Mouse (Mus musculus): ENCODE results near the gene Rims4. TPM values are rescaled to one million over a fixed set of nuclear protein-coding genes. Genes with fewer than 3 reads are reported as not detected.

Gene Rims4
- total RNA-seq, 2 experiments from 2014 or later = 0.10 to 0.15 TPM

DNA sequence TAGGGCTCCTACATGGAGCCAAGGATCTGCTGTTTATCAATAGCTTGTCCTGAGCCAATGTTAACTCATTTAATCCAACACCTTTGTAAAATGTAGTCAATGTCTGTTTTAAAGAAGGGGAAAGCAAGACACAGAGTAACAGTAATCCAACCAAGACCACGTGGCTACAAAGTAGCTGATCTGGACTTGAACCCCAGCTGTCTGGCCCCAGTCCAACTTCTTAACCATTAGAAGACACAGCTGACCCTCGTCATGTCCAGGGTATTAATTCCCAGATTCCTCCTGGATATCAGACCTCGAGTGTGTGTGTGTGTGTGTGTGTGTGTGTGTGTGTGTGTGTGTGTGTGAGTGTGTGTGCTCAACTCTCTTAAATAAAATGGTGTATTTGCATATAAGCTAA is 46.6 kb downstream of the Rims4 start:
- intact Hi-C loops (cut with DNase I) = no loop called here
- DNase-seq = no peak

DNA sequence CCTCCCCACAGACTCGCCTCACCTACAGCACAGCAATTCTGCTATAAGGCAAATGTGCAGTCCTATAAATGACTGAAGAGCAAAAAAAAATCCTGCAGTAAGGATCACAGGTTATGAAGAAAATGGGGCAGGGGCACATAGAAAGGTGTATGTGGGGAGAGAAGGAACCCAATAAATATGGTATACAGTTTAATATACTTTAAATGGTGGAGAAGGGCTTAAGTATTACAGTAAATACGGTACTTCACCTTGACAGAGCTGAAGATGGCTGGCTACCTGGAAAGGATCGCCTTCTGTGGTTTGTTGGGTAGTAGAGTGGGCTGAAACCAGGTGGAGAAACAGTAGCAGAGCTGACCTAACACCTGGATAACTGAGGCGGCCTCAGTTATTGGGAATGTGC is 47.2 kb downstream of the Rims4 start:
- no peak for DNase-seq
- intact Hi-C loops (cut with DNase I) = no loop called here

DNA sequence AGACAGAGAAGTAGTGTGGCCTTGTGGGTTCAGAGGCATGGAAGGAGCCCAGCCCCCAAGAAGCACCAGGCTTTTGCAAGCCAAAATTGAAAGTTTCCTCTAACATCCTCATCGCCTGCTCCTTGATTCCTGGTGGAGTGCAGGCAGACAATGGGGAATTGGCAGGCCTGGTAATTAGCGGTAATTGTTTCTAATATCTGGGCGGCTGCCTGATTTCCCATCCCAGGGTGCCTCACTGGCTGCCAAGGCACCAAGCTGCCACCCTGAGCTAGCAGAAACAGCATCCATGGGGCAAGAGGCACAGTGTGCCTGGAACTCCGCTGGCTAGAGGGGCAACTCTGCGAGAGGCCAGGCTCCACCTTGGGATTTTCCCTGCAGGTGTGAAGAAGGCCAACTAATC is 48.7 kb downstream of the Rims4 start:
- intact Hi-C loops (cut with DNase I) = no loop called here

DNA sequence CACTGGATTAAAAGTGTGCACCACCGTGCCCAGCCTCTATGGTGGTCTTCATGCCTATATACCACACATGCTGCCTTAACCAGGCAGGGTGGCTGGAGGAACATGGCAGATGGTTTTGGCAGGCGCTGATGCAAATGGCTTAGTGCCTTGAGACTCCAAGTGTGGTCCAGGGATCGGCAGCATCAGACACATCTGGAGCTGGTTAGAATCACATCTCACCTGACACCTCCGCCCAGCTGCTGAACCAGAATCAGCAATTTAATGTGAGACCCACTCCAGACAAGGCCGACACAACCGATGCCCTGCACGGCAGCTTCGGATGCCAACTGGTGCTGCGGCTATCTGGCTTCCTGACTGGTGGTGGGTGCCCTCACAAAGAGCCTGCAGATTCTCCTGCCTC is 52.4 kb downstream of the Rims4 start:
- intact Hi-C loops (cut with DNase I) = no loop called here
- no peak for DNase-seq

More for the DNA sequence above, 48.7 kb downstream of the Rims4 start:
- no peak for DNase-seq

DNA sequence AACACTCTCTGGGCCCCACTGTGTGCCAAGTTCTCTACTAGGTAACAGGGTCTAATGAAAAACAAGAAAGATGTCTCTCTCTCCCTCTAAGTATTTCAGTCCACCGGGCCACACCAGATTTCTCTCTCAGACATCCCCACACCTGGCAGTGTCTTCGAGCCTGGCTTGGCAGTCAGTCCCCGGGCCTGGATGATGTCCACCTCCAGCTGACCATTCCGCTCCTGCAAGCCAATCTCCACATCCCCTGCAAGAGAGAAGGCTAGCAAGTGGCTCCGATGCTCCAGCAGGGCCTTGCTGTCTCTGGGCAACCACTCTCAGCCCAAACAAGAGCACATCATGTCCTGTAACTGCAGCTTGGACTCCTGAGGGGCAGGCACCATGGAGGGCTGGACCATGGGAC is 53.2 kb downstream of the Rims4 start:
- DNase-seq = no peak
- intact Hi-C loops (cut with DNase I) = no loop called here

DNA sequence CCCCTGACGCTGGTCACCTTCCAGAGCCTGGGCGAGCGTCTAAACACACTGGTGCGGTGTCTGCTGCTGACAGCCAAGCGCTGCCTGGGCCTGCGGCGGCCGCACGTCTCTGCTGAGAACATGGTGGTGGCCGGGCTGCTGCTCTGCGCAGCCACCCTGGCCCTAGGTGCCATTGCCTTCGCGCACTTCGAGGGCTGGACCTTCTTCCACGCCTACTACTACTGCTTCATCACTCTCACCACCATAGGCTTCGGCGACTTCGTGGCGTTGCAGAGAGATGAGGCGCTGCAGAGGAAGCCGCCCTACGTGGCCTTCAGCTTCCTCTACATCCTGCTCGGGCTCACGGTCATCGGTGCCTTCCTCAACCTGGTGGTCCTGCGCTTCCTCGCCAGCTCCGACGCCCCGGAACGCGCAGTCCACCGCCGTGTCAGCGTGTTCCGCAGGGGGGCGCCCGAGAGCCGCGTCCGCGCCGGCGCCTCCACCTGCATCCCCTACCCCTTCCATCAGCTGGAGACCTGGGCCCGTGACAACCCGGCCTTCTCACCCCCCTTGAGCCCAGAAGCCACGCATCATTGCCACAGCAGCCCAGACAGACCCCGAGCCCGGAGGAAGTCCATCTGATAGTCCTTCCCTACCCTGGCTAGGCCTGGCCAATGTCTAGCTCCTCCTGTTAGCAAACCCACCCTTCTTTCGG is 60.1 kb downstream of the Rims4 start:
- intact Hi-C loops (cut with DNase I) = loop anchor here (1.0 to 5.0 kb wide), 2 partner anchors 94 to 109 kb away; no protein-coding TSS in a partner anchor
- peak; percentile 39 to 65 for DNase-seq

DNA sequence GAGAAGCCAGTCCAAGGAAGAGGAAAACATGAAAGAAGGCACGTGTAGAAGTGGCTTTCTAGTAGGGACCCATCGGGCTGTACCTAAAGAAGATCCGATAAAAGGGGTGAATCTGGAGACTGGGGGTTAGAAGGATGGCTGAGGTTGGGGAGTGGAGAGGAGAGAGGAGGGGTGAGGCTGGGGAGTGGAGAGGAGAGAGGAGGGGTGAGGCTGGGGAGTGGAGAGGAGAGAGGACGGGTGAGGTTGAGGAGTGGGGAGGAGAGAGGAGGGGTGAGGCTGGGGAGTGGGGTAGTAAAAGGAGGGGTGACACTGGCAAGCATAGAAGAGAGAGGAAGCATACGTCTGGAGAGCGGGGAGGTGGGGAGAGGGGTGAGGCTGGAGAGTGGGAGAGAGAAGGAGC is 61.2 kb downstream of the Rims4 start:
- no peak for DNase-seq
- intact Hi-C loops (cut with DNase I) = loop anchor here (5.0 kb wide), 1 partner anchor 110 kb away; no protein-coding TSS in a partner anchor

DNA sequence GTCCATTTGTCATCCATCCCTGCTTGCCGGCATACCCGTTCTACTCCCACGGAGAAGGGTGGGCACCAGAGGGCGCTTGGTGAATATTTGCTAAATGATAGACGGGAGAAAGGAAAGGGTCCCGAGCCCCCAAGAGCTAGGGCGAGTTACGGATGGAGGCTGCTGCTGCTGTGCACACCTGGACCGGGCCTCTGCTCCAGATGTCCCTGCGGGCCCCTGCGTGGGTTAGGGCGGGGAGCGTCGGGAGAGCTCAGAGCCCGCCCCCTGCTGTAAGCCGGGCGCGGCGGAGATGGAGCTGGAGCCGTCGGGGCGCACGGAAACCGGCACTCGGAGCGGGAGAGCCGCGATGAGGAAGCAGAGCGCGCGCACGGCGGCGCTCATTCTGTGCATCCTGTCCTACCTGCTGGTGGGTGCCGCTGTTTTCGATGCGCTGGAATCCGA is 65.0 kb downstream of the Rims4 start, which contains the start of gene Kcnk15:
Kcnk15 (plus strand) TSS at position 191 of the 441 bp plus-strand sequence.
- intact Hi-C loops (cut with DNase I) = no loop called here

DNA sequence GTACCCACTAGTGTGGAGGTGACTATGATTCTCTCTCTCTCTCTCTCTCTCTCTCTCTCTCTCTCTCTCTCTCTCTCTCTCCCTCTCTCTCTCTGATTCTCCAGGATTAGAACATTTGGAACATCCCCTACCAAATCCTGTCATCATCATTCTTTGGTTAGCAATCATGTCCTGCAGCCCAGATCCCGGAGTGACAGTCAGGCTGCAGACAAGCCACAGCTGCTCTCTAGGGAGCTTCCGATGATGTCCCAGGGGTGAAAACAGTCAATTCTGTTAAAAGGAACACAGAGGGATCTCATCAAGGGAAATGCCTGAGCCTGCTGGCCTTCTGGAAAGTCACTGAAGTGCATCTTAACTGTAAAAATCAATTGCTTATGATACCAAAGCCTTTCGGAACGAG is 76.4 kb downstream of the Rims4 start:
- DNase-seq = no peak
- intact Hi-C loops (cut with DNase I) = no loop called here

More for the DNA sequence above, 65.0 kb downstream of the Rims4 start, which contains the start of gene Kcnk15:
- no peak for DNase-seq

DNA sequence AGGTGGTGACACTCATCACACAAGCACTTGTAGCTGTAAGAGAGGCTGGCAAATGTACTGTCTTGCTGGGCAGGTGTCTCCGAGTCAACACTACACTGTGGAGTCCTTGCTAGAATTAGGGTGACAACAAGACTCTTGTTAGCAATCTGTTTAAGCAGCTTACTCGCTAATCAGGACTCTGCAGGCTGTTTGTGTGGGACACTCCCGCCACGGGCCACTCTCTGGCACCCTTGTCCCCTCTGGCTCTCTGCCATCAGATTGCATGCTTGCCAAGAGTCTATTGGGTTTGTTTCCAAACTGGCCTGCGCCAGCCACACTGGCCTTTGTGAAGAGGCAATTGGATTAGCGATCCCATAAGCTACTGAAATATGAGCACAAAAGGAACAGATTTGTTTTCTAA is 79.0 kb downstream of the Rims4 start:
- peak; percentile 70 to 82 for DNase-seq
- intact Hi-C loops (cut with DNase I) = loop anchor here (10.0 kb wide), 1 partner anchor 55 kb away; no protein-coding TSS in a partner anchor

DNA sequence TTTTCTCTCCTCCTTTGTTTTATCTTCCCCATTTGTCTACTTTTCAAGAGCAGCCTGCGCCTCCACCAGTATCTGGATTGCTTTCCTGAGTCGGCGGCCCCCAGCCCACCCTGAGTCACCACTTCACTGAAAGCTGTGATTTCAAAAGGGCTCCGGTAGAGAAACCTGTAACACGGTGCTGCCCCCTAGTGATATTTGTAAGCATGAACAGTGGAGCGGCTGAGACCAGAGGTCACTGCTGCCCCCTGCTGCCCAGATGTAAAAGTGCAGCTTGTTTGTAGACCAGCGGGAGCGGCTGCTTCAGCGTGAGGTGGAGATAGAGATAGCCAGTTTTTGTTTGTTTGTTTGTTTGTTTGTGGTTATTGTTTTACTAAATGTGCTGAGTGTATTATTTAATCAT is 80.4 kb downstream of the Rims4 start:
- intact Hi-C loops (cut with DNase I) = loop anchor here (10.0 kb wide), 1 partner anchor 53 kb away; no protein-coding TSS in a partner anchor

DNA sequence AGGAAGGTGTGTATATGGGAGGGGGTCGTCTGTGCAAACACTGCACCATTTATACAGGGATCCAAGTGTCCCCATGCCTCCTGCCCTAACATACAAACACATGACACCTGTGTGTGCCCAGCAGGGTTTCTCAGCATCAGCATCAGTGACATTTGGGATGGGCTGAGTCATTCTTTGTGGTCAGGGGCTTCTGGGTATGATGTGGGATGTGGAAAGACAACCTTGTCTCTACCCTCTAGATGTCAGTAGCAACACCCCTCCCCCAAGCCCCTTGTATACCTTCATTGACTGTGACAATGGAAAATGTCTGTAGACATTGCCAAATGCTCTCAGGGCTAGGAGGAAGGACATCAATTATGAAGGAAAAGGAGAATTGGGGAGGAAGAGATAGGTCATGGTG is 87.3 kb downstream of the Rims4 start:
- no peak for DNase-seq
- intact Hi-C loops (cut with DNase I) = loop anchor here (10.0 kb wide), 1 partner anchor 46 kb away; no protein-coding TSS in a partner anchor

More for the DNA sequence above, 80.4 kb downstream of the Rims4 start:
- DNase-seq = peak; percentile 76 to 89

DNA sequence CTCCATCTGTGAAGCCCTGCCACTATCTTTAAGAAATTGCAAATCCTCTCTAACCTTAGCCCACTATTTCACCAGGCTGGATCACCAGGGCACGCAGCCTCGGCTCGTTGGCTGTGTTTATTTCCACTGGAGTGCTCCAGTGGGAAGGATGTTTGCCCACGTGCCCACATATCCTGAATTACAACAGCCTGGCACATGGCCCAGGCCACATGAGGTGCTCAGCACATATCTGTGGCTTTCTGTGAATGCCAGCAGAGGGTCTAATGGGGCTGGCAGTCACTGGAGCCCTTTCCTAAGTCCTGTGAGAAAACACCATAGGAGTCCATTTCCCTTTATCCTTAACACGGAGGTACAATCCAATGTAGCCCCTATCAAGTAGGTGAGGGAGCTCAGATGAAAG is 92.0 kb downstream of the Rims4 start:
- intact Hi-C loops (cut with DNase I) = loop anchor here (10.0 kb wide), 1 partner anchor 292 kb away; no protein-coding TSS in a partner anchor
- DNase-seq = no peak

DNA sequence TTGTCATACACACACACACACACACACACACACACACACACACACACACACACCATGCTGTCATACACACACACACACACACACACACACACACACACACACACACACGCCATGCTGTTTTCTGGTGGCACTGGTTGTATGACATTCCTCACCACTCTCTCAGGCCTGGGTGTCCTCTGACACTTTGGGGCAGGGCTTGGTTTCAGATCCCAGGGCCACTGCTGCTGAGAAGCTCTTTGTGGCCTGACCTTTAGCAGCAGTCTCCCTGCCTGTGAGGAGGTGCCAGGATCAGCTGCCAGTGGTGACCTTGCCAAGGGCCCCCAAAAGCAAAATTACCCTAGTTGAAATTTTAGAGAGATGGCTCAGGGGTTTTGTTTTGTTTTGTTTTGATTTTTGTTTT is 92.6 kb downstream of the Rims4 start:
- DNase-seq = no peak
- intact Hi-C loops (cut with DNase I) = loop anchor here (10.0 kb wide), 1 partner anchor 291 kb away; no protein-coding TSS in a partner anchor

DNA sequence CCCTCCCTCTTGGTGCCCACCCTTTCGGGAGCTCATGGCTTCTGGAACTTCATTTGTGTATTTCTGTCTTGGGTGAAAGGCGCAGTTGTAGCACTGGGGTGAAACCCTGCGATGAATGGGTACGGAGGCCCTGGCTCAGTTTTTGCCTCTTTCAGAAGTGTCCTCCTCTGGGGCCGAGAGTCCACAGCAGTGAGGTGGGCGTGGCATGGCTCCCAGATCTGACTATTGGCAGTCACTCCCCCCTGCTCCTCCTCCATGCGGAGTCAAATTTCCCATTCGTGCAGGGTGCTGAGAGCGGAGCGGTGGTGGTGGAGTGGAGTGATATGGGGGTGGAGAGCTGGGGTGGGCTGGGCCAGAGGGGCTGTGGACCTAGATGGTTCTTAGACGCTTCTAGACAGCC is 94.7 kb downstream of the Rims4 start:
- DNase-seq = peak in 1 of 2 experiments; percentile 32
- intact Hi-C loops (cut with DNase I) = loop anchor here (5.0 to 10.0 kb wide), 3 partner anchors 91 to 289 kb away; partner anchors contain the start of gene Ttpal

DNA sequence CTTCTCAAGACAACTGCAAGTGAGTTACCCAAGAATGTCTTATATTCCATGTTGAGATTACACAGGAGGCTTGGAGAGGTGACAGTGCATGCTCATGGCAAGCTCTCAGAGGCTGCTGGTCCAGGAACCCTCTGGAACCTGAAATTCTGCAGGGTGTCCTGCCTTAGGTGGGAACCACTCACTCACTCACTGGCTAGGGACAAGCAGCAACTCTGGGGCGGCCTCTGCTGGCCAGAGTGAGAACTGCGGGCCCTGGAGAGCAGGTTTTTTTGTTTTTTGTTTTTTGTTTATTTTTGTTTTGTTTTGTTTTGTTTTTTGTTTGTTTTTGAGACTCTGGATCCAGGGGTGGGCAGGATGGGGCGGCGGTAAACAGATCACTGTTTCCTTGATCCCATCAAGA is 95.2 kb downstream of the Rims4 start:
- intact Hi-C loops (cut with DNase I) = loop anchor here (5.0 to 10.0 kb wide), 3 partner anchors 91 to 288 kb away; partner anchors contain the start of gene Ttpal
- peak; percentile 62 to 76 for DNase-seq

DNA sequence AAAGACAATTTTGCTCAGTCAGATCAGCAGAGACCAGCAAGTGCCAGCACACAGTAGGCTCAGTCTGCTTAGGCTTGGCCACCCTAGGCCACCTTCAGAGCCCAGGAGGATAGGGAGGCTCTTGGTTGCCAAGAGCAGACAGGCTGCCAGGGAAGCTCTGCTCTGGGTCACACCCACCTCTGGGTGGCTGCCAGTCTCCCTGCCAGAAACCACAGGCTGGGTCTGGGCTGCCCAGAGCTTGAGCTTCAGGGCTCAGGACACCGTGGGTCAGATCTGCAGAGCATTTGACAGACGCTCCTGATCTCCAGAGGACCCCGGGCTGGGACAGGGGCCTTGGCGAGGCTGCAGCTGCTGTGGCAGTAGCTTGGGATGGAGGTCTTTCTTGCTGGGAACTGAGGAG is 97.9 kb downstream of the Rims4 start, which contains the start of gene Ccn5:
Ccn5 (plus strand) TSS at position 255 of the 400 bp plus-strand sequence.
- peak; percentile 83 to 89 for DNase-seq
- intact Hi-C loops (cut with DNase I) = loop anchor here (5.0 to 10.0 kb wide), 3 partner anchors 88 to 286 kb away; partner anchors contain the start of gene Ttpal

DNA sequence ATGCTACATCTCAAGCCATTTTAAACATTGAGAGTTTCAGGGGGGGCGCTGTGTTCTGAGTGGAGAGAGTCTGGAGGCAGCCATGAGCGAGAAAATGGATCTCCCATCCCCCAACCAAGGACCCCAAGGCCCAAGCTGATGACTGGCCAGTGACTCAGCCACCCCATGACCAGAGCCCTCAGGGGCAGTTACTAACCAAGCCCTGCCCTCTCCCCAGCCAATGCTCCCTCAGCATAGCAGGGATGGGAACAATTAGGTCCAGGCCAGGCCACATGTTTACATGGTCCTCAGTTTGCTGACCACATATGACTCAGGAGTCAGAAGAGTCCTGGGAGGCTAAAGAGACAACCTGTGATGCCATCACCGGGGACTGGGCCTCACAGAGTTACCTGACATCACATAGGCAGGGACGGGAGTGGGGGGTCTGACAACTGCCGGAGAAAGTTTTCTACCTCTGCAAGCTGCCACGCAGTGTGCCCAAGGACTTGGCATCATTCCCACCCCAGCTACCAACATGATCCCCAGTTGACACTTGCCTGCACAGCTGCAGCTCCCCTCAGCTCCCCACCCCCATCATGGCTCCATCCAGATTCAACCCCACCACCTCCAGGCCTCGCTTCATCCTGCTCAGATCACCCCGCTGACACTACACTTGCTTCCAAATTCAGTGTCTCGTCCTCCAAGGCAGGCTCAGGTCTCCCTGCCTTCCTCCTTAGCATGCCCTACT is 103.6 kb downstream of the Rims4 start:
- no peak for DNase-seq
- intact Hi-C loops (cut with DNase I) = no loop called here

DNA sequence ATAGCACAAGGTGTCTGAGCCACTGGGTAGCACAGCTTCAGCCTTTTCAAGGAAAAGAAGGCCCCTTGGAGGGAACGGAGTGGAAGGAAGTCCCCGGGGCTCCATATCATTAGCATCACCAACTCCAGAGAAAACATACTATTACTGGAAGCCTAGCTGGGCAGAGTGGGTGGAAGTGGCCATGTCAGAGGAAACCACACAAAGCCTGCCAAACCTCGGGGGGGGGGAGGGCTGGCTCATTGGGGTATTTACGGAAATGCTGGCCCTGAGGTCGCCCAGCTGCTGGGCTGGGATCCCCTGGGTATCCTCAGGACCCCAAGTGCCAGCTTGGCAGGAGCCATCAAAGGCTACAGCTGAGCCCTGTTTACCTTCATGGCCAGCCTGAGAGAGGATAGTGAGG is 105.4 kb downstream of the Rims4 start:
- DNase-seq = no peak
- intact Hi-C loops (cut with DNase I) = no loop called here
